Mouse (Mus musculus): Measurements from ENCODE around the gene Pih1d1. TPM values are rescaled to one million over a fixed set of nuclear protein-coding genes. Genes with fewer than 3 reads are reported as not detected.
"Not testable (repeated sequence)": the region's sequence is repeated elsewhere in the genome, so short reads cannot be mapped to it uniquely, and the experiment has no call there.

The Pih1d1 gene
- 10 to 100 TPM; 32.0 to 38.1 TPM for total RNA-seq (2021)
- long read RNA-seq, experiment 1, transcript Pih1d1-201 (10 exons, 1,185 nt): major isoform, 21 of 44 reads
- long read RNA-seq, experiment 1, transcript Pih1d1-206 (10 exons, 1,077 nt): minor isoform, 11 of 44 reads
- long read RNA-seq, experiment 1, partial matches to known transcripts: 9 of 44 reads
- long read RNA-seq, experiment 1, other reads (novel, unspliced or antisense): 3 of 44 reads
- long read RNA-seq, experiment 2, transcript Pih1d1-206 (10 exons, 1,077 nt): minor isoform, 11 of 38 reads
- long read RNA-seq, experiment 2, transcript Pih1d1-201 (10 exons, 1,185 nt): major isoform, 16 of 38 reads
- long read RNA-seq, experiment 2, partial matches to known transcripts: 6 of 38 reads
- long read RNA-seq, experiment 2, other reads (novel, unspliced or antisense): 4 of 38 reads

GRCm38 (mm10) chr7:45154096-45154992 is at the start of gene Pih1d1, which contains the start of gene Aldh16a1:
Gene Pih1d1, plus strand, starts transcription at chr7:45154303.
Gene Aldh16a1, minus strand, starts transcription at chr7:45154584.
- DNase-seq: peak; percentile 96

GRCm38 (mm10) chr7:45104941-45105340 is 49.2 kb upstream of the Pih1d1 start:
- DNase-seq: no peak

- DNase-seq: no peak
Measured at GRCm38 (mm10) chr7:45105491-45105890, 48.6 kb upstream of the Pih1d1 start.

GRCm38 (mm10) chr7:45106441-45106840 is 47.7 kb upstream of the Pih1d1 start:
- DNase-seq: no peak

GRCm38 (mm10) chr7:45107052-45107645 is 47.0 kb upstream of the Pih1d1 start:
- no peak for DNase-seq

GRCm38 (mm10) chr7:45110089-45110488 is 44.0 kb upstream of the Pih1d1 start:
- DNase-seq: not testable (repeated sequence)

GRCm38 (mm10) chr7:45111940-45112339 is 42.2 kb upstream of the Pih1d1 start:
- DNase-seq: no peak

GRCm38 (mm10) chr7:45112529-45112928 is 41.6 kb upstream of the Pih1d1 start:
- no peak for DNase-seq

GRCm38 (mm10) chr7:45113476-45113875 is 40.6 kb upstream of the Pih1d1 start:
- no peak for DNase-seq

- DNase-seq: no peak
Measured at GRCm38 (mm10) chr7:45117566-45117965, 36.5 kb upstream of the Pih1d1 start.

GRCm38 (mm10) chr7:45118336-45118735 is 35.8 kb upstream of the Pih1d1 start:
- no peak for DNase-seq

GRCm38 (mm10) chr7:45119780-45120709 is 34.1 kb upstream of the Pih1d1 start:
- DNase-seq: no peak

- DNase-seq: peak; percentile 79
Measured at GRCm38 (mm10) chr7:45121404-45121803, 32.7 kb upstream of the Pih1d1 start.

- no peak for DNase-seq
Measured at GRCm38 (mm10) chr7:45121966-45122365, 32.1 kb upstream of the Pih1d1 start.

- no peak for DNase-seq
Measured at GRCm38 (mm10) chr7:45122561-45123185, 31.4 kb upstream of the Pih1d1 start.

GRCm38 (mm10) chr7:45123186-45123570 is 30.9 kb upstream of the Pih1d1 start:
- no peak for DNase-seq

- peak; percentile 98 for DNase-seq
Measured at GRCm38 (mm10) chr7:45124224-45125143, 29.6 kb upstream of the Pih1d1 start, which contains the start of gene Rps11. Gene Rps11, minus strand, starts transcription at chr7:45124439.

GRCm38 (mm10) chr7:45125144-45125600 is 28.9 kb upstream of the Pih1d1 start:
- DNase-seq: no peak

- DNase-seq: not testable (repeated sequence)
Measured at GRCm38 (mm10) chr7:45125649-45126048, 28.5 kb upstream of the Pih1d1 start.
